Comparison of ENCODE assay signal across 21 mouse cellular contexts in the genomic region with DNA sequence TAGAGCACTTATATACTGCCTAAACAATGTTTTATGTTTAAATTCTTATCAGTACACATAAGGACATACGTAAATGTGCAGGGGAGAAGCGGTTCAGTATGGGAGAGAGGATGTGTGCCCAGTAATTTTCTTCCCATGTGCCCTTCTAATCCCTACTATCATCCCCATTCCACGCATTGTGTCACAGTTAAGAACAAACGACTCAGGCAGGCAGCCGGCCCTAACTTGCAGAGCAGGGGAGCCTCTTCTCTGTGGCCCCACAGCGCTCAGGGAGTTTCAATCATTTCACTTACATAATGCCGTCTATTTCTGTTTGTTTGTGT.
DNase-seq lines count a peak whose midpoint lies in the region; ATAC-seq and TF ChIP-seq lines count a peak whose summit lies in the region.
"Had no signal": no experiment of that assay in that cellular context is flagged by ENCODE, and none has a peak within 500 bp of the region (broad histone marks: within the 10 kb centered on the region; RNA-seq: fewer than 3 reads in every experiment).

No protein-coding gene starts in this region.

- DNase-seq in lung, embryonic 14.5 days: no peak
- DNase-seq in lung, adult 2 months: no peak
- DNase-seq in brain, embryonic 14.5 days (ENCODE audit: low read depth): peak; percentile 15
- no peak for DNase-seq in adrenal gland, adult 8-10 months
- DNase-seq: adrenal gland, postnatal 25 days; heart, adult 18-20 months; heart, postnatal 4 days; kidney, adult 11 months; lung, postnatal 14 days; right cerebral cortex, postnatal 14 days had no signal

- no peaks in the 10 kb centered on the region for H3K27me3 ChIP-seq in forebrain, embryonic 15.5 days
- H3K27me3 ChIP-seq in forebrain, embryonic 16.5 days (replicated peaks; ENCODE audit: control insufficient read depth, insufficient read depth, low read length): no peaks in the 10 kb centered on the region
- H3K27me3 ChIP-seq in lung, embryonic 14.5 days (ENCODE audit: insufficient read depth, low read length): no peaks in the 10 kb centered on the region
- no peaks in the 10 kb centered on the region for H3K27me3 ChIP-seq in liver, embryonic 16.5 days (ENCODE audit: control insufficient read depth, insufficient read depth, low read depth, low read length)
- H3K27me3 ChIP-seq: CH12.LX; hindbrain, embryonic 15.5 days; limb, embryonic 12.5 days; midbrain, embryonic 12.5 days had no signal

- H3K4me1 ChIP-seq in forebrain, embryonic 15.5 days: peaks cover 8% of the 10 kb centered on the region; the same call in 1 of the 2 replicates
- peaks cover 8% of the 10 kb centered on the region for H3K4me1 ChIP-seq in forebrain, embryonic 16.5 days (replicated peaks; ENCODE audit: control insufficient read depth, insufficient read depth, low read length)
- H3K4me1 ChIP-seq in lung, embryonic 14.5 days (ENCODE audit: insufficient read depth): peaks cover 9% of the 10 kb centered on the region; the same call in 1 of the 2 replicates
- H3K4me1 ChIP-seq in lung, adult 2 months (ENCODE audit: control insufficient read depth, insufficient read depth, low read length): peaks cover 18% of the 10 kb centered on the region
- peaks cover 8% of the 10 kb centered on the region for H3K4me1 ChIP-seq in liver, embryonic 16.5 days (ENCODE audit: control insufficient read depth, low read depth, low read length)

- no peak overlapping the region for H3K27ac ChIP-seq in forebrain, embryonic 15.5 days (replicated peaks)
- no peak overlapping the region for H3K27ac ChIP-seq in forebrain, embryonic 16.5 days (ENCODE audit: low read length)
- H3K27ac ChIP-seq in lung, embryonic 14.5 days (ENCODE audit: low read depth): peak overlapping the region; percentile 43; the same call in 1 of the 2 replicates
- no peak overlapping the region for H3K27ac ChIP-seq in liver, embryonic 16.5 days (ENCODE audit: low read length)
- H3K27ac ChIP-seq: hindbrain, embryonic 15.5 days; kidney, postnatal 0 days; limb, embryonic 12.5 days; midbrain, embryonic 12.5 days had no signal

- TF ChIP-seq POLR2A in lung, adult 2 months (IDR thresholded peaks at IDR 0.05; ENCODE audit: borderline replicate concordance, extremely low read depth, low read depth, low read length): no peak
- no peak for TF ChIP-seq POLR2A in brain, embryonic 14.5 days (IDR thresholded peaks at IDR 0.05; ENCODE audit: borderline replicate concordance, extremely low read depth, insufficient read depth, insufficient read length, poor library complexity, severe bottlenecking)

- H3K9me3 ChIP-seq in forebrain, embryonic 15.5 days: no peaks in the 10 kb centered on the region
- H3K9me3 ChIP-seq in forebrain, embryonic 16.5 days (ENCODE audit: control insufficient read depth, low read length): no peaks in the 10 kb centered on the region
- no peaks in the 10 kb centered on the region for H3K9me3 ChIP-seq in lung, embryonic 14.5 days (ENCODE audit: low read depth, low read length)
- H3K9me3 ChIP-seq in liver, embryonic 16.5 days (replicated peaks; ENCODE audit: control insufficient read depth, low read length): no peaks in the 10 kb centered on the region
- H3K9me3 ChIP-seq: hindbrain, embryonic 15.5 days; limb, embryonic 12.5 days; midbrain, embryonic 12.5 days had no signal

- H3K36me3 ChIP-seq in forebrain, embryonic 15.5 days: no peaks in the 10 kb centered on the region
- no peaks in the 10 kb centered on the region for H3K36me3 ChIP-seq in forebrain, embryonic 16.5 days (ENCODE audit: control insufficient read depth, insufficient read depth)
- 0 out of 2 replicates have a peak, but pooled peaks cover 4% of the 10 kb centered on the region for H3K36me3 ChIP-seq in lung, embryonic 14.5 days (ENCODE audit: insufficient read depth)
- H3K36me3 ChIP-seq in liver, embryonic 16.5 days (ENCODE audit: control insufficient read depth, insufficient read depth): no peaks in the 10 kb centered on the region
- H3K36me3 ChIP-seq: hindbrain, embryonic 15.5 days; limb, embryonic 12.5 days; midbrain, embryonic 12.5 days had no signal

- H3K4me2 ChIP-seq in forebrain, embryonic 15.5 days (replicated peaks): no peak overlapping the region
- H3K4me2 ChIP-seq in forebrain, embryonic 16.5 days (ENCODE audit: low read length): no peak overlapping the region
- no peak overlapping the region for H3K4me2 ChIP-seq in lung, embryonic 14.5 days
- H3K4me2 ChIP-seq in liver, embryonic 16.5 days (ENCODE audit: low read depth, low read length): no peak overlapping the region
- H3K4me2 ChIP-seq: hindbrain, embryonic 15.5 days; limb, embryonic 12.5 days; midbrain, embryonic 12.5 days had no signal

- H3K9ac ChIP-seq in forebrain, embryonic 15.5 days (replicated peaks): no peak overlapping the region
- H3K9ac ChIP-seq in forebrain, embryonic 16.5 days (replicated peaks; ENCODE audit: low read depth, low read length): no peak overlapping the region
- no peak overlapping the region for H3K9ac ChIP-seq in lung, embryonic 14.5 days
- no peak overlapping the region for H3K9ac ChIP-seq in liver, embryonic 16.5 days (ENCODE audit: low read depth, low read length)
- H3K9ac ChIP-seq: hindbrain, embryonic 15.5 days; limb, embryonic 12.5 days; midbrain, embryonic 12.5 days had no signal

- no peak for TF ChIP-seq CTCF in lung, embryonic 14.5 days (IDR thresholded peaks at IDR 0.05; ENCODE audit: low read depth)
- no peak for TF ChIP-seq CTCF in lung, adult 2 months (IDR thresholded peaks at IDR 0.05; ENCODE audit: insufficient read depth, low read length)
- no peak for TF ChIP-seq CTCF in brain, embryonic 14.5 days (IDR thresholded peaks at IDR 0.05; ENCODE audit: borderline replicate concordance, extremely low read depth, insufficient read depth, insufficient read length)

- 0 out of 2 replicates have a peak, but pooled peaks have one; percentile 23 for ATAC-seq in forebrain, embryonic 15.5 days (replicated peaks)
- ATAC-seq in forebrain, embryonic 16.5 days: no peak
- ATAC-seq in lung, embryonic 14.5 days (ENCODE audit: insufficient read depth): peak; percentile 33; the same call in 1 of the 2 replicates
- 0 out of 2 replicates have a peak, but pooled peaks have one; percentile 4 for ATAC-seq in liver, embryonic 16.5 days (ENCODE audit: low read depth)
- ATAC-seq in granulocyte monocyte progenitor cell, adult 5-6 weeks (replicated peaks; ENCODE audit: poor library complexity, severe bottlenecking): no peak
- ATAC-seq: forebrain, embryonic 14.5 days had no signal

- no peak overlapping the region for H3K4me3 ChIP-seq in forebrain, embryonic 15.5 days
- H3K4me3 ChIP-seq in forebrain, embryonic 16.5 days (replicated peaks; ENCODE audit: low read length): no peak overlapping the region
- no peak overlapping the region for H3K4me3 ChIP-seq in lung, embryonic 14.5 days (ENCODE audit: low read depth, low read length)
- no peak overlapping the region for H3K4me3 ChIP-seq in lung, adult 2 months (replicated peaks; ENCODE audit: extremely low read depth, low read depth, low read length)
- H3K4me3 ChIP-seq in liver, embryonic 16.5 days (ENCODE audit: low read depth, low read length): no peak overlapping the region
- H3K4me3 ChIP-seq: hindbrain, embryonic 15.5 days; limb, embryonic 12.5 days; midbrain, embryonic 12.5 days; myocyte had no signal

- 56% methylated on average over 7 of the region's 7 CpGs for WGBS in forebrain, embryonic 15.5 days
- 63% methylated on average over 7 of the region's 7 CpGs for WGBS in forebrain, embryonic 16.5 days
- whole genome bisulfite sequencing in lung, embryonic 14.5 days: 42% methylated on average over 7 of the region's 7 CpGs
- 54% methylated on average over 7 of the region's 7 CpGs for WGBS in lung, adult 2 months
- 61% methylated on average over 7 of the region's 7 CpGs for WGBS in liver, embryonic 16.5 days (ENCODE audit: insufficient replicate concordance)

Comparison
In these comparisons a context has a peak if more than half of its experiments do, and no peak if none do; other contexts are left out.
1. ATAC-seq: peak in forebrain, embryonic 15.5 days (single experiment), lung, embryonic 14.5 days (single experiment) and liver, embryonic 16.5 days (single experiment); none in forebrain, embryonic 16.5 days (single experiment) and granulocyte monocyte progenitor cell, adult 5-6 weeks (single experiment).